Mouse (Mus musculus) ES-E14 (cell line): Measurements from ENCODE around the gene Arhgap17.

Source experiments
- CHD2 ChIP-seq: IDR thresholded peaks from 2 replicates; pipeline ENCODE4 v1.6.1; 2014; ENCODE audit warnings: mild to moderate bottlenecking, low read depth, low read length, inconsistent platforms
- HCFC1 ChIP-seq: IDR thresholded peaks from 2 replicates; pipeline ENCODE4 v1.6.1; 2012; ENCODE audit warnings: low read length, inconsistent platforms, borderline replicate concordance; ENCODE audit not compliant: insufficient read depth
- MAFK ChIP-seq: IDR thresholded peaks from 2 replicates; pipeline ENCODE4 v1.6.1; 2014; ENCODE audit warnings: mild to moderate bottlenecking, low read depth, low read length, inconsistent platforms; ENCODE audit not compliant: insufficient read depth
- ZC3H11A ChIP-seq: IDR thresholded peaks from 2 replicates; pipeline ENCODE4 v1.6.1; 2012; ENCODE audit warnings: low read depth, mild to moderate bottlenecking, inconsistent platforms, low read length, borderline replicate concordance
- ZNF384 ChIP-seq: IDR thresholded peaks from 2 replicates; pipeline ENCODE4 v1.6.1; 2012; ENCODE audit warnings: low read depth, low read length, inconsistent platforms

DNA sequence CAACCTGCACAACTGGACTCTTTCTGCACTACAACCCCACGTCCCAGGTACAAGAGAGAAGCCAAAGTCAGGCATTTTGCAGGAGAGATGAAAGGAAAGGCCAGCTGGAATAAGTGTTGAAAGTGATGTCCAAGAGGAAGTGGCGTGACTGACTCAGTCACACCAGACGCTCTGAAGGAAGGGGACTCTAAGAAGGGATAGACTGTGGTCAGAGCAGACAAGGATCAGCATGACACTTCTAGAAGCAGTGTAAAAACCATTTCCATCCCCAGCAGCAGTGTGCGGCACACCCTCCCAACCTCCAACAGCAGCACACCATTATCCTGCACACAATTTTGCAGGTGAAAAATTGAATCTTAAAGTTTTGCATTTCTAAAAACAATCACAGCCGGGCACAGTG, 15.3 kb downstream of the Arhgap17 start:
- TF ChIP-seq ZNF384 (no peak), MAFK (no peak), HCFC1 (no peak), ZC3H11A (no peak), CHD2 (no peak)
